Mouse (Mus musculus) lung, postnatal 25 days (tissue): ENCODE results near the gene Kcne3.

Experiments
- DNase-seq: peaks from one replicate; pipeline ENCODE4 v3.0.0; 2022; ENCODE audit warnings: low spot score

Gene Kcne3

GRCm38 (mm10) chr7:100182388-100182787 lies 6.1 kb downstream of the Kcne3 start:
- peak; percentile 35 for DNase-seq

GRCm38 (mm10) chr7:100187601-100188000 lies 11.3 kb downstream of the Kcne3 start:
- DNase-seq, result peak; percentile 46

- no peak for DNase-seq
Observed at GRCm38 (mm10) chr7:100190167-100190566, 13.9 kb downstream of the Kcne3 start.

GRCm38 (mm10) chr7:100190778-100191177 lies 14.5 kb downstream of the Kcne3 start:
- DNase-seq, result peak; percentile 54

- no peak for DNase-seq
Observed at GRCm38 (mm10) chr7:100201191-100201590, 24.9 kb downstream of the Kcne3 start.

- no peak for DNase-seq
Observed at GRCm38 (mm10) chr7:100203616-100204015, 27.3 kb downstream of the Kcne3 start.

- DNase-seq, result no peak
Observed at GRCm38 (mm10) chr7:100204871-100205270, 28.6 kb downstream of the Kcne3 start.

GRCm38 (mm10) chr7:100206144-100206543 lies 29.8 kb downstream of the Kcne3 start:
- no peak for DNase-seq

GRCm38 (mm10) chr7:100207886-100208285 lies 31.6 kb downstream of the Kcne3 start:
- DNase-seq, result peak; percentile 46

GRCm38 (mm10) chr7:100214310-100214709 lies 38.0 kb downstream of the Kcne3 start:
- DNase-seq, result no peak

- DNase-seq, result no peak
Observed at GRCm38 (mm10) chr7:100215116-100215732, 38.9 kb downstream of the Kcne3 start.

GRCm38 (mm10) chr7:100215976-100216375 lies 39.7 kb downstream of the Kcne3 start:
- DNase-seq, result peak; percentile 9

- DNase-seq, result no peak
Observed at GRCm38 (mm10) chr7:100216601-100217565, 40.6 kb downstream of the Kcne3 start.

- peak; percentile 98 for DNase-seq
Observed at GRCm38 (mm10) chr7:100227158-100227875, 51.0 kb downstream of the Kcne3 start, which contains the start of gene Pgm2l1. Gene Pgm2l1 (plus strand): TSS chr7:100227394.

GRCm38 (mm10) chr7:100227896-100228525 lies 51.7 kb downstream of the Kcne3 start:
- no peak for DNase-seq

GRCm38 (mm10) chr7:100228957-100229356 lies 52.7 kb downstream of the Kcne3 start:
- no peak for DNase-seq

GRCm38 (mm10) chr7:100230646-100231045 lies 54.3 kb downstream of the Kcne3 start:
- no peak for DNase-seq

- no peak for DNase-seq
Observed at GRCm38 (mm10) chr7:100231661-100232060, 55.4 kb downstream of the Kcne3 start.

GRCm38 (mm10) chr7:100233681-100234080 lies 57.4 kb downstream of the Kcne3 start:
- DNase-seq, result no peak
